Comparison of ENCODE assay signal across 33 mouse cellular contexts in genomic region chr1:182481646-182482295, GRCm38 (mm10). TPM values are rescaled to one million over a fixed set of nuclear protein-coding genes. Genes with fewer than 3 reads are reported as not detected.
A peak's percentile ranks its signal among the peaks of the same experiment; 100 is the strongest.
DNase-seq lines count a peak whose midpoint lies in the region; ATAC-seq and TF ChIP-seq lines count a peak whose summit lies in the region.
"Had no signal": no experiment of that assay in that cellular context is flagged by ENCODE, and none has a peak within 500 bp of the region (broad histone marks: within the 10 kb centered on the region; RNA-seq: fewer than 3 reads in every experiment).

No protein-coding gene starts in this region.

- no peak for TF ChIP-seq EP300 in heart, adult 2 months (IDR thresholded peaks at IDR 0.05; ENCODE audit: insufficient read depth, low read depth, low read length)

- DNase-seq in heart, adult 11 months = peak; percentile 85
- DNase-seq in heart, adult 2 months = no peak
- peak; percentile 79 for DNase-seq in kidney, adult 2 months
- peak; percentile 66 to 67 for DNase-seq in kidney, postnatal 36 days
- DNase-seq in cerebellum, postnatal 4 days (ENCODE audit: low spot score in 2 of 2) = no peak
- no peak for DNase-seq in frontal cortex, postnatal 25 days (ENCODE audit: low spot score in 2 of 2)
- no peak for DNase-seq in layer of hippocampus, postnatal 25 days (ENCODE audit: extremely low spot score in 1 of 2, low spot score in 1 of 2)
- DNase-seq: adrenal gland, adult 8-10 months; cerebellum, adult 11 months; cerebellum, adult 9-11 months; forebrain, postnatal 0 days; gastrocnemius, postnatal 14 days; heart, postnatal 36 days; layer of hippocampus, postnatal 36 days; liver; lung, adult 2 months; right cerebral cortex, adult 18-20 months; spleen, adult 18-20 months; thymus, adult 18-20 months; thymus, postnatal 4 days had no signal

- 88% methylated on average over 10 of the region's 10 CpGs for WGBS in heart, adult 2 months
- WGBS in kidney, adult 2 months = 48% methylated on average over 10 of the region's 10 CpGs
- 37% methylated on average over 10 of the region's 10 CpGs for WGBS in kidney, embryonic 16.5 days

- H3K9ac ChIP-seq in heart, adult 2 months (ENCODE audit: low read depth, low read length) = no peak overlapping the region
- no peak overlapping the region for H3K9ac ChIP-seq in kidney, embryonic 16.5 days (replicated peaks; ENCODE audit: low read length)
- H3K9ac ChIP-seq: forebrain, embryonic 12.5 days; forebrain, postnatal 0 days; hindbrain, embryonic 12.5 days; intestine, embryonic 15.5 days; liver, embryonic 14.5 days; neural tube, embryonic 12.5 days had no signal

- no peaks in the 10 kb centered on the region for H3K36me3 ChIP-seq in heart, adult 2 months (ENCODE audit: control insufficient read depth, insufficient read depth, low read length)
- H3K36me3 ChIP-seq in kidney, adult 2 months (ENCODE audit: control insufficient read depth, insufficient read depth, low read length) = peaks cover 3% of the 10 kb centered on the region; the same call in 1 of the 2 replicates
- H3K36me3 ChIP-seq in kidney, embryonic 16.5 days (ENCODE audit: insufficient read depth, low read length) = peaks cover 50% of the 10 kb centered on the region

- TF ChIP-seq CTCF in heart, adult 2 months (IDR thresholded peaks at IDR 0.05) = no peak
- TF ChIP-seq CTCF in kidney, adult 2 months (conservative IDR thresholded peaks at IDR 0.05; ENCODE audit: insufficient read depth, insufficient read length, low read depth, low read length) = no peak

- no peaks in the 10 kb centered on the region for H3K9me3 ChIP-seq in kidney, embryonic 16.5 days (ENCODE audit: low read length)
- H3K9me3 ChIP-seq: forebrain, embryonic 12.5 days; hindbrain, embryonic 12.5 days; intestine, embryonic 15.5 days; midbrain, embryonic 10.5 days; neural tube, embryonic 12.5 days had no signal

- no peak overlapping the region for H3K4me2 ChIP-seq in kidney, embryonic 16.5 days (replicated peaks; ENCODE audit: low read depth, low read length)
- H3K4me2 ChIP-seq: forebrain, embryonic 12.5 days; heart, embryonic 11.5 days; hindbrain, embryonic 12.5 days; intestine, embryonic 15.5 days; neural tube, embryonic 12.5 days had no signal

- H3K27me3 ChIP-seq in heart, adult 2 months (ENCODE audit: control insufficient read depth, insufficient read depth, low read length) = no peaks in the 10 kb centered on the region
- H3K27me3 ChIP-seq in kidney, adult 2 months (replicated peaks; ENCODE audit: control insufficient read depth, insufficient read depth, low read length) = no peaks in the 10 kb centered on the region
- no peaks in the 10 kb centered on the region for H3K27me3 ChIP-seq in kidney, embryonic 16.5 days (ENCODE audit: insufficient read depth, low read length)
- H3K27me3 ChIP-seq: CH12.LX; forebrain, embryonic 12.5 days; hindbrain, embryonic 12.5 days; intestine, embryonic 15.5 days; neural tube, embryonic 12.5 days had no signal

- no peaks in the 10 kb centered on the region; the same call in 1 of the 2 replicates for H3K4me1 ChIP-seq in heart, adult 2 months (ENCODE audit: control insufficient read depth, insufficient read depth, low read length)
- H3K4me1 ChIP-seq in kidney, adult 2 months (ENCODE audit: control insufficient read depth, insufficient read depth, low read length) = peaks cover 35% of the 10 kb centered on the region
- H3K4me1 ChIP-seq in kidney, embryonic 16.5 days (ENCODE audit: insufficient read depth, low read length) = peaks cover 36% of the 10 kb centered on the region
- H3K4me1 ChIP-seq: forebrain, embryonic 12.5 days; hindbrain, embryonic 12.5 days; midbrain, embryonic 10.5 days; neural tube, embryonic 12.5 days had no signal

- TF ChIP-seq POLR2A in heart, adult 2 months (IDR thresholded peaks at IDR 0.05; ENCODE audit: insufficient read depth, low read depth, low read length) = no peak
- no peak for TF ChIP-seq POLR2A in kidney, adult 2 months (IDR thresholded peaks at IDR 0.05; ENCODE audit: low read depth, low read length)

- H3K27ac ChIP-seq in heart, adult 2 months = no peak overlapping the region
- H3K27ac ChIP-seq in kidney, adult 2 months (ENCODE audit: insufficient read depth, low read depth, low read length) = peak overlapping the region; percentile 98
- H3K27ac ChIP-seq in kidney, embryonic 16.5 days (ENCODE audit: low read length) = peak overlapping the region; percentile 85
- H3K27ac ChIP-seq: forebrain, embryonic 12.5 days; hindbrain, embryonic 12.5 days; hindbrain, postnatal 0 days; intestine, embryonic 15.5 days; liver, embryonic 14.5 days; midbrain, embryonic 10.5 days; neural tube, embryonic 12.5 days; stomach, postnatal 0 days had no signal

- intact Hi-C loops in heart, adult 2 months (cut with DNase I) = no loop called here

- 0 out of 2 replicates have a peak, but pooled peaks have one; percentile 0 for ATAC-seq in kidney, embryonic 16.5 days (ENCODE audit: low FRiP score, low TSS enrichment)
- ATAC-seq: forebrain, postnatal 0 days; hindbrain, postnatal 0 days; intestine, embryonic 15.5 days; midbrain, embryonic 16.5 days had no signal

- no peaks in the 10 kb centered on the region for H3K79me2 ChIP-seq in heart, adult 2 months (replicated peaks; ENCODE audit: control insufficient read depth, insufficient read depth, low read length)

- H3K4me3 ChIP-seq in heart, adult 2 months = no peak overlapping the region
- no peak overlapping the region for H3K4me3 ChIP-seq in kidney, adult 2 months (ENCODE audit: insufficient read depth, low read depth, low read length)
- no peak overlapping the region for H3K4me3 ChIP-seq in kidney, embryonic 16.5 days (ENCODE audit: low read length)
- H3K4me3 ChIP-seq: erythroblast, embryonic 14.5 days; forebrain, embryonic 12.5 days; hindbrain, embryonic 12.5 days; intestine, embryonic 15.5 days; midbrain, embryonic 10.5 days; neural tube, embryonic 12.5 days had no signal

RNA-seq across cellular contexts. Expression of gene Capn2, which starts 35.6 kb away (rescaled TPM):
- total RNA-seq in heart, adult 2 months (2021) = 10 to 100 TPM; 63.9 to 65.3 TPM
- polyA plus RNA-seq in heart, adult 2 months (2012; rRNA removed) = 28.0 and 46.2 TPM in 2 replicates
- polyA plus RNA-seq in kidney, adult 2 months (2012; rRNA removed) = 31.7 and 33.0 TPM in 2 replicates
- polyA plus RNA-seq in kidney, embryonic 16.5 days (2015; fragmentation: Nextera tagmentation; extraction: Ambion mirVana) = 136 and 142 TPM in 2 replicates
- total RNA-seq in layer of hippocampus, postnatal 25 days (2021) = 10 to 100 TPM; 59.4 to 62.3 TPM

Comparison
In these comparisons a context has a peak if more than half of its experiments do, and no peak if none do; other contexts are left out.
1. DNase-seq: peak in heart, adult 11 months (single experiment), kidney, adult 2 months (single experiment) and kidney, postnatal 36 days (2 of 2); none in heart, adult 2 months (0 of 2), cerebellum, postnatal 4 days (0 of 2), frontal cortex, postnatal 25 days (0 of 2) and layer of hippocampus, postnatal 25 days (0 of 2).